Mouse (Mus musculus) bone marrow, adult 2 months (tissue): Measurements from ENCODE around the gene Mcm5.

Experiments
- CTCF ChIP-seq: fragments of 200-500 bp; IDR thresholded peaks from 2 replicates; pipeline ENCODE4 v1.5.1; 2011; ENCODE audit warnings: low read length, control low read depth; ENCODE audit not compliant: control insufficient read depth, insufficient read depth
- POLR2A ChIP-seq: fragments of 200-500 bp; IDR thresholded peaks from 2 replicates; pipeline ENCODE4 v1.6.1; 2011; ENCODE audit warnings: low read depth, mild to moderate bottlenecking, control low read depth, low read length, borderline replicate concordance; ENCODE audit not compliant: control insufficient read depth

GRCm38 (mm10) chr8:75151743-75152142 lies 42.4 kb downstream of the Mcm5 start:
- TF ChIP-seq CTCF (no peak), POLR2A (no peak)
